Comparison of ENCODE assay signal across 9 mouse cellular contexts in the genomic region with DNA sequence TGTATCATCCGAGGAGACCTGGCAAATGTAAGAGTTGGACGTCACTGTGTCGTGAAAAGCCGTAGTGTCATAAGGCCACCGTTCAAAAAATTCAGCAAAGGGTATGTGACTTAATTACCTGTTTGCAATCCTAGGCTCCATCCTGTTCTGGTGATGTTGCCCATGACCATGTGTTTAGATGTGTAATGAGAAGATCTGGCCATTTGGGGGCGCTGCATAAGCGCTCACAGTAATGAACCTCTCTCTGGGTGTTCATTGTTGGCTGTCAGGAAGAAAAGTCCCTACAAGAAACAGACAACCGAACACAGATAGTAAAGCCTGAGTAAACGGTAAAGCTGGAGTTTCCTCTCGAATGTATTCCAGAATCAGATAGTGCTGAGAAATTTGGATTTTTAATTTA. TPM values are rescaled to one million over a fixed set of nuclear protein-coding genes. Genes with fewer than 3 reads are reported as not detected.
A peak's percentile ranks its signal among the peaks of the same experiment; 100 is the strongest.
DNase-seq lines count a peak whose midpoint lies in the region; TF ChIP-seq lines count a peak whose summit lies in the region.
"Had no signal": no experiment of that assay in that cellular context is flagged by ENCODE, and none has a peak within 500 bp of the region (broad histone marks: within the 10 kb centered on the region; RNA-seq: fewer than 3 reads in every experiment).

No protein-coding gene starts in this region.

- DNase-seq in layer of hippocampus, postnatal 10 days (ENCODE audit: low spot score in 2 of 2): peak; percentile 22
- DNase-seq in layer of hippocampus, adult 18-20 months (ENCODE audit: low spot score in 2 of 2): no peak
- peak; percentile 66 for DNase-seq in CH12.LX (ENCODE audit: extremely low read depth)
- DNase-seq in NIH3T3 (ENCODE audit: low read depth): peak; percentile 54
- peak; percentile 14 to 33 for DNase-seq in kidney, postnatal 4 days
- DNase-seq in heart, adult 11 months: no peak
- no peak for DNase-seq in right cerebral cortex, postnatal 36 days (ENCODE audit: low spot score in 2 of 2)
- DNase-seq: right cerebral cortex, postnatal 4 days had no signal

- H3K4me3 ChIP-seq in CH12.LX (replicated peaks in 1 of 3; ENCODE audit: low read depth in 2 of 3, low read length in 2 of 3, poor library complexity in 1 of 3): no peak overlapping the region

- in situ Hi-C loops in CH12.LX (cut with MboI; ENCODE audit: low pct_ligation_motif_present, low pct_unique_long_range_greater_than_20kb, low sequenced_read_pairs): no loop called here

- peak; percentile 44 to 53 for TF ChIP-seq CTCF in CH12.LX (conservative IDR thresholded peaks at IDR 0.05 in 1 of 2, IDR thresholded peaks at IDR 0.05 in 1 of 2; ENCODE audit: low read depth in 2 of 2, low read length in 2 of 2)

- peaks cover 0 to 36% of the 10 kb centered on the region in 2 experiments; a peak in 3 of 4 replicates for H3K4me1 ChIP-seq in CH12.LX (ENCODE audit: control insufficient read depth in 1 of 2, insufficient read depth in 2 of 2)

- TF ChIP-seq EP300 in CH12.LX (IDR thresholded peaks at IDR 0.05; ENCODE audit: low read length): no peak

- peaks cover 21% of the 10 kb centered on the region for H3K79me2 ChIP-seq in CH12.LX (replicated peaks; ENCODE audit: control insufficient read depth, extremely low read depth, insufficient read depth, poor library complexity, severe bottlenecking)

- no peaks in the 10 kb centered on the region for H3K9me3 ChIP-seq in CH12.LX (replicated peaks; ENCODE audit: low read length)

- H3K9ac ChIP-seq in CH12.LX (ENCODE audit: insufficient read depth, low read depth): no peak overlapping the region

- TF ChIP-seq POLR2A in CH12.LX (IDR thresholded peaks at IDR 0.05; ENCODE audit: low read depth, low read length): no peak

- dilution Hi-C loops in CH12.LX (cut with MboI; ENCODE audit: extremely low pct_ligation_motif_present, extremely low pct_unique_long_range_greater_than_20kb, low sequenced_read_pairs): no loop called here

- H3K27me3 ChIP-seq in CH12.LX (replicated peaks): no peaks in the 10 kb centered on the region

- no peak overlapping the region for H3K4me2 ChIP-seq in CH12.LX (ENCODE audit: insufficient read depth, low read depth, poor library complexity, severe bottlenecking)

- no peak overlapping the region for H3K27ac ChIP-seq in CH12.LX (ENCODE audit: insufficient read depth, low read depth)

- TF ChIP-seq RAD21 in CH12.LX (IDR thresholded peaks at IDR 0.05; ENCODE audit: low read depth, low read length): peak; percentile 5

- H3K36me3 ChIP-seq in CH12.LX (replicated peaks in 1 of 2; ENCODE audit: control insufficient read depth in 1 of 2, insufficient read depth in 1 of 2, low read length in 1 of 2): peaks cover 38 to 59% of the 10 kb centered on the region in 2 experiments

TF ChIP-seq in CH12.LX, 34 proteins besides CTCF, POLR2A, EP300 and RAD21:
- TF ChIP-seq USF1 (IDR thresholded peaks at IDR 0.05; ENCODE audit: low read depth, low read length): no peak
- TF ChIP-seq MAFK (IDR thresholded peaks at IDR 0.05; ENCODE audit: insufficient replicate concordance, low read length): no peak
- no peak for TF ChIP-seq MEF2A (IDR thresholded peaks at IDR 0.05; ENCODE audit: borderline replicate concordance, low read depth, low read length)
- no peak for TF ChIP-seq MXI1 (IDR thresholded peaks at IDR 0.05; ENCODE audit: low read depth, low read length)
- no peak for TF ChIP-seq JUND (conservative IDR thresholded peaks at IDR 0.05; ENCODE audit: low read depth, low read length)
- TF ChIP-seq E2F4 (IDR thresholded peaks at IDR 0.05; ENCODE audit: insufficient replicate concordance, low read depth, low read length): no peak
- TF ChIP-seq ETS1 (conservative IDR thresholded peaks at IDR 0.05; ENCODE audit: low read depth, low read length): no peak
- TF ChIP-seq SIN3A (IDR thresholded peaks at IDR 0.05; ENCODE audit: low read length): no peak
- TF ChIP-seq TCF12 (IDR thresholded peaks at IDR 0.05; ENCODE audit: low read depth, low read length): no peak
- TF ChIP-seq USF2 (conservative IDR thresholded peaks at IDR 0.05; ENCODE audit: low read depth, low read length): no peak

RNA-seq across cellular contexts. Expression of a gene that starts 2.2 kb away (rescaled TPM):
- 100 to 1,000 TPM in 1 of 2 experiments, 10 to 100 TPM in 1; 89.0 to 106 TPM for total RNA-seq in layer of hippocampus, postnatal 10 days (2021)
- 100 to 1,000 TPM; 104 TPM for total RNA-seq in layer of hippocampus, adult 18-20 months (2021)
- total RNA-seq in CH12.LX (2012; rRNA removed) (54.3 and 56.5 TPM in 2 replicates), CH12.LX (2014; rRNA removed) (62.7 and 64.6 TPM in 2 replicates)
- 74.7 and 76.7 TPM in 2 replicates for polyA plus RNA-seq in CH12.LX (2012; ENCODE audit: insufficient read length, low read depth)

RNA-seq across cellular contexts. Expression of a gene that starts 2.3 kb away (rescaled TPM):
- total RNA-seq in layer of hippocampus, postnatal 10 days (2021): 1 to 10 TPM; 2.7 to 3.0 TPM
- total RNA-seq in layer of hippocampus, adult 18-20 months (2021): 1 to 10 TPM; 1.1 to 1.9 TPM
- 11.7 and 14.4 TPM in 2 replicates for total RNA-seq in CH12.LX (2012; rRNA removed)
- total RNA-seq in CH12.LX (2014; rRNA removed): 13.6 and 14.0 TPM in 2 replicates
- polyA plus RNA-seq in CH12.LX (2012; ENCODE audit: insufficient read length, low read depth): 14.6 and 17.5 TPM in 2 replicates

RNA-seq across cellular contexts. Expression of a gene that starts 24.2 kb away (rescaled TPM):
- 1 to 10 TPM; 4.8 to 5.4 TPM for total RNA-seq in layer of hippocampus, postnatal 10 days (2021)
- total RNA-seq in layer of hippocampus, adult 18-20 months (2021): 1 to 10 TPM; 1.4 to 1.9 TPM
- total RNA-seq in CH12.LX (2012; rRNA removed) (44.4 and 53.4 TPM in 2 replicates), CH12.LX (2014; rRNA removed) (29.3 and 30.4 TPM in 2 replicates)
- 129 and 144 TPM in 2 replicates for polyA plus RNA-seq in CH12.LX (2012; ENCODE audit: insufficient read length, low read depth)

RNA-seq across cellular contexts. Expression of a gene that starts 33.4 kb away (rescaled TPM):
- total RNA-seq in layer of hippocampus, postnatal 10 days (2021): 100 to 1,000 TPM; 291 to 298 TPM
- total RNA-seq in layer of hippocampus, adult 18-20 months (2021): 100 to 1,000 TPM; 305 to 306 TPM
- total RNA-seq in CH12.LX (2012; rRNA removed) (156 and 162 TPM in 2 replicates), CH12.LX (2014; rRNA removed) (248 and 268 TPM in 2 replicates)
- polyA plus RNA-seq in CH12.LX (2012; ENCODE audit: insufficient read length, low read depth): 302 and 366 TPM in 2 replicates

RNA-seq across cellular contexts. Expression of a gene that starts 50.9 kb away (rescaled TPM):
- total RNA-seq in layer of hippocampus, postnatal 10 days (2021): 1 to 10 TPM in 1 of 2 experiments, under 1 TPM in 1; 0.89 to 1.2 TPM
- 1 to 10 TPM in 1 of 2 experiments, under 1 TPM in 1; 0.36 to 1.1 TPM for total RNA-seq in layer of hippocampus, adult 18-20 months (2021)
- total RNA-seq in CH12.LX (2012; rRNA removed) (not detected in 2 replicates), CH12.LX (2014; rRNA removed) (not detected in 2 replicates)
- not detected in 2 replicates for polyA plus RNA-seq in CH12.LX (2012; ENCODE audit: insufficient read length, low read depth)
- polyA plus RNA-seq: liver, embryonic 16.5 days had no signal

Comparison
In these comparisons a context has a peak if more than half of its experiments do, and no peak if none do; other contexts are left out.
1. DNase-seq: peak in layer of hippocampus, postnatal 10 days (2 of 2), CH12.LX (single experiment), NIH3T3 (single experiment) and kidney, postnatal 4 days (2 of 2); none in layer of hippocampus, adult 18-20 months (0 of 2), heart, adult 11 months (single experiment) and right cerebral cortex, postnatal 36 days (0 of 2).
2. RNA of a gene that starts 24.2 kb away (total RNA-seq): 29.3 to 53.4 TPM in CH12.LX; 4.8 to 5.4 TPM in layer of hippocampus, postnatal 10 days and 1.4 to 1.9 TPM in layer of hippocampus, adult 18-20 months; every median in the first group is over 4 times any median in the second.